Mouse (Mus musculus) heart, adult 2 months (tissue): Measurements from ENCODE around the gene Trim62.
A peak's percentile ranks its signal among the peaks of the same experiment; 100 is the strongest.

Experiments used
- EP300 ChIP-seq: fragments of 200-500 bp; IDR thresholded peaks from 2 replicates; pipeline ENCODE4 v1.6.1; 2011; ENCODE audit warnings: low read depth, low read length, control low read depth; ENCODE audit not compliant: insufficient read depth
- POLR2A ChIP-seq: fragments of 200-500 bp; IDR thresholded peaks from 2 replicates; pipeline ENCODE4 v1.6.1; 2011; ENCODE audit warnings: mild to moderate bottlenecking, low read depth, low read length, control low read depth; ENCODE audit not compliant: insufficient read depth

DNA sequence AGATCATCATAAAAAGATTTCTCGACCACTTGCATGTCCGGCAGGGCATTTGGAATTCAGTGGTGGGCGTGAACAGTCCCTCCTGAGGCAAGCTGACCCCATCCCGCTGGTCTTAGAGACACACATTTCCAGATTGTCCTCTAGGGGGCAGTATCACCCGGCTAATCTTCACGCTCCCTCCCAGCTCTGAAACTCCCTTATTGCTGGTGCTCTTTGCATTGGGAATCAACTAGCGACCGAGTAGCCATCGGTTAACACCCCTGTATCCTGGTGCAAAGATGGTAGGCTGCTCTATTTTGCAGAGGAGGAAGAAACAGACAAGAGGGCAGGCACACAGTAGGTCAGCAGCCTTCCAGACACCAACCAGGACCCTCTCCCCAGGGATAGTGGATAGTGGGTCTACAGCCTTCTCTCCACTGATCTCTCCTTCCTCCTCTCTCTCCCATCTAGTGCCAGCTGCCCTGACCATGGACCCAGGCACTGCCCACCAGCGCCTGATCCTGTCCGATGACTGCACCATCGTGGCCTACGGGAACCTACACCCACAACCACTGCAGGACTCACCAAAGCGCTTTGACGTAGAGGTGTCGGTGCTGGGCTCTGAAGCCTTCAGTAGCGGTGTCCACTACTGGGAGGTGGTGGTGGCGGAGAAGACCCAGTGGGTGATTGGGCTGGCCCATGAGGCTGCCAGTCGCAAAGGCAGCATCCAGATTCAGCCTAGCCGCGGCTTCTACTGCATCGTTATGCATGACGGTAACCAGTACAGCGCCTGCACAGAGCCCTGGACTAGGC, 25.4 kb downstream of the Trim62 start:
- TF ChIP-seq POLR2A (no peak), EP300 (0 out of 2 replicates have a peak, but pooled peaks have one; percentile 23)
